Mouse (Mus musculus) layer of hippocampus, postnatal 14 days (tissue): ENCODE data around the gene Lctl. TPM values are rescaled to one million over a fixed set of nuclear protein-coding genes. Genes with fewer than 3 reads are reported as not detected.
"Not testable (repeated sequence)": the region's sequence is repeated elsewhere in the genome, so short reads cannot be mapped to it uniquely, and the experiment has no call there.

Experiments used
- DNase-seq, 2 experiments: peaks; one replicate each; pipeline ENCODE4 v3.0.0; 2021 to 2022; ENCODE audit warnings: low spot score in 2 of 2, mixed read lengths in 1 of 2
- total RNA-seq, 2 experiments: library from RNA; stranded (reverse); gene quantifications; 2 replicates each; pipeline ENCODE4 v1.2.3; 2021

Gene Lctl
- total RNA-seq, 2 experiments from 2014 or later, result not detected

GRCm38 (mm10) chr9:64119898-64120297 is 3.0 kb downstream of the Lctl start:
- peak; percentile 18 to 39 for DNase-seq

GRCm38 (mm10) chr9:64120584-64121277 is 3.8 kb downstream of the Lctl start:
- DNase-seq, result no peak

- DNase-seq, result no peak
Observed at GRCm38 (mm10) chr9:64122601-64123000, 5.7 kb downstream of the Lctl start.

- not testable (repeated sequence) for DNase-seq
Observed at GRCm38 (mm10) chr9:64124846-64125245, 7.9 kb downstream of the Lctl start.

GRCm38 (mm10) chr9:64125307-64125706 is 8.4 kb downstream of the Lctl start:
- no peak for DNase-seq

GRCm38 (mm10) chr9:64126121-64126520 is 9.2 kb downstream of the Lctl start:
- DNase-seq, result no peak

GRCm38 (mm10) chr9:64131623-64132022 is 14.7 kb downstream of the Lctl start:
- no peak for DNase-seq

- peak; percentile 41 to 57 for DNase-seq
Observed at GRCm38 (mm10) chr9:64138896-64139295, 21.9 kb downstream of the Lctl start.

- DNase-seq, result no peak
Observed at GRCm38 (mm10) chr9:64139879-64140278, 22.9 kb downstream of the Lctl start.

- DNase-seq, result no peak
Observed at GRCm38 (mm10) chr9:64156641-64157040, 39.7 kb downstream of the Lctl start.

GRCm38 (mm10) chr9:64160471-64160870 is 43.5 kb downstream of the Lctl start:
- DNase-seq, result no peak

- not testable (repeated sequence) for DNase-seq
Observed at GRCm38 (mm10) chr9:64169967-64170366, 53.0 kb downstream of the Lctl start.

- DNase-seq, result no peak
Observed at GRCm38 (mm10) chr9:64172145-64172815, 55.3 kb downstream of the Lctl start.

GRCm38 (mm10) chr9:64172816-64173665 is 56.1 kb downstream of the Lctl start, which contains the start of the genes Zwilch and Rpl4:
Gene Zwilch (minus strand): TSS chr9:64173104.
Gene Rpl4 (plus strand): TSS chr9:64173375.
- DNase-seq, result peak; percentile 85 to 86

- DNase-seq, result no peak
Observed at GRCm38 (mm10) chr9:64173666-64174220, 56.8 kb downstream of the Lctl start.

GRCm38 (mm10) chr9:64174341-64174740 is 57.4 kb downstream of the Lctl start:
- DNase-seq, result no peak

GRCm38 (mm10) chr9:64174766-64175165 is 57.8 kb downstream of the Lctl start:
- DNase-seq, result no peak

- DNase-seq, result peak; percentile 40 to 73
Observed at GRCm38 (mm10) chr9:64175378-64175777, 58.4 kb downstream of the Lctl start.

GRCm38 (mm10) chr9:64178610-64178973 is 61.6 kb downstream of the Lctl start:
- DNase-seq, result no peak

GRCm38 (mm10) chr9:64178974-64179646 is 62.2 kb downstream of the Lctl start, which contains the start of gene Snapc5:
Gene Snapc5 (plus strand): TSS chr9:64179274.
- DNase-seq, result peak; percentile 91

GRCm38 (mm10) chr9:64183295-64183694 is 66.3 kb downstream of the Lctl start:
- DNase-seq, result not testable (repeated sequence)
